Mouse (Mus musculus): ENCODE results near the gene Btbd6. TPM values are rescaled to one million over a fixed set of nuclear protein-coding genes. Genes with fewer than 3 reads are reported as not detected.

Gene Btbd6
- total RNA-seq, 2 experiments from 2014 or later: 53.6 to 59.2 TPM

GRCm38 (mm10) chr12:113004011-113004410 lies 27.7 kb downstream of the Btbd6 start:
- DNase-seq: no peak
- intact Hi-C loops (cut with DNase I): no loop called here

- intact Hi-C loops (cut with DNase I): no loop called here
- DNase-seq: peak; percentile 73
These were observed 28.7 kb downstream of the Btbd6 start for GRCm38 (mm10) chr12:113004993-113005392.

- peak; percentile 76 for DNase-seq
- intact Hi-C loops (cut with DNase I): no loop called here
These were observed 35.5 kb downstream of the Btbd6 start for GRCm38 (mm10) chr12:113011702-113012360.

GRCm38 (mm10) chr12:113012443-113012842 lies 36.2 kb downstream of the Btbd6 start:
- DNase-seq: no peak
- intact Hi-C loops (cut with DNase I): no loop called here

GRCm38 (mm10) chr12:113013021-113013491 lies 36.8 kb downstream of the Btbd6 start:
- intact Hi-C loops (cut with DNase I): no loop called here
- peak; percentile 30 for DNase-seq

GRCm38 (mm10) chr12:113013604-113014558 lies 37.6 kb downstream of the Btbd6 start, which contains the start of gene Pacs2:
Gene Pacs2, plus strand, starts transcription at chr12:113014508.
- intact Hi-C loops (cut with DNase I): no loop called here
- peak; percentile 94 for DNase-seq

GRCm38 (mm10) chr12:113014561-113015556 lies 38.6 kb downstream of the Btbd6 start:
- peak; percentile 15 for DNase-seq

GRCm38 (mm10) chr12:113015956-113016355 lies 39.7 kb downstream of the Btbd6 start:
- no peak for DNase-seq
- intact Hi-C loops (cut with DNase I): no loop called here

More at GRCm38 (mm10) chr12:113014561-113015556, 38.6 kb downstream of the Btbd6 start:
- intact Hi-C loops (cut with DNase I): no loop called here

GRCm38 (mm10) chr12:113016976-113017375 lies 40.7 kb downstream of the Btbd6 start:
- intact Hi-C loops (cut with DNase I): no loop called here
- no peak for DNase-seq

GRCm38 (mm10) chr12:113017429-113017984 lies 41.2 kb downstream of the Btbd6 start:
- DNase-seq: no peak
- intact Hi-C loops (cut with DNase I): no loop called here

- no peak for DNase-seq
- intact Hi-C loops (cut with DNase I): no loop called here
These were observed 42.5 kb downstream of the Btbd6 start for GRCm38 (mm10) chr12:113018763-113019162.

GRCm38 (mm10) chr12:113021488-113021887 lies 45.2 kb downstream of the Btbd6 start:
- intact Hi-C loops (cut with DNase I): no loop called here

GRCm38 (mm10) chr12:113023082-113023481 lies 46.8 kb downstream of the Btbd6 start:
- DNase-seq: no peak
- intact Hi-C loops (cut with DNase I): no loop called here

More at GRCm38 (mm10) chr12:113021488-113021887, 45.2 kb downstream of the Btbd6 start:
- DNase-seq: no peak

GRCm38 (mm10) chr12:113026557-113026956 lies 50.3 kb downstream of the Btbd6 start:
- intact Hi-C loops (cut with DNase I): no loop called here
- DNase-seq: no peak

- DNase-seq: no peak
- intact Hi-C loops (cut with DNase I): no loop called here
These were observed 51.2 kb downstream of the Btbd6 start for GRCm38 (mm10) chr12:113027495-113027894.

- intact Hi-C loops (cut with DNase I): no loop called here
- DNase-seq: peak; percentile 68
These were observed 51.8 kb downstream of the Btbd6 start for GRCm38 (mm10) chr12:113028067-113028466.
